Mouse (Mus musculus) bone marrow macrophage, adult 2 months (primary cell): ENCODE data around the gene Knop1.

ENCODE experiments used
- CTCF ChIP-seq: IDR thresholded peaks from 2 replicates; pipeline ENCODE4 v1.5.1; 2012; ENCODE audit warnings: low read depth, mild to moderate bottlenecking, low read length, moderate library complexity
- POLR2A ChIP-seq: IDR thresholded peaks from 2 replicates; pipeline ENCODE4 v1.6.1; 2012; ENCODE audit warnings: mild to moderate bottlenecking, low read depth, low read length, borderline replicate concordance

DNA sequence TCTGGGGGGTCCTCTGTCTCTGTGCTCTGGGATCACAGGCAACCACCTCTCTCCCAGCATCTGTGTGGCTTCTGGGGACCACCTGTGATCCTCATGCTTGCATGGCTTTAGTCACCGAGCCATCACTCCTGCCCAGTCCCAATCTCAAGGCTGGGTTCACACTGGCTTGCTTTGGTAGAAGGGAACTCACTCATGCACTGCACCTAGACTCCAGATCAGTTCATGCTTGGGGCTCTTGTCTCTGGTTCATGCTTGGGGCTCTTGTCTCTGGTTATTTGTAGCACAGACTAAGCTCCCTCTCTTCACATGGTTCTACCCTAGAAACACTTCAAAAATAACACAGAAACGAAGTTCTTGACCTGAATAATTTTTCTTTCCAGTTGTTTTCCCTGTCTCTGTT lies 44.0 kb upstream of the Knop1 start:
- TF ChIP-seq CTCF (no peak), POLR2A (no peak)
